ENCODE assay signal across 8 mouse cellular contexts in the genomic region with DNA sequence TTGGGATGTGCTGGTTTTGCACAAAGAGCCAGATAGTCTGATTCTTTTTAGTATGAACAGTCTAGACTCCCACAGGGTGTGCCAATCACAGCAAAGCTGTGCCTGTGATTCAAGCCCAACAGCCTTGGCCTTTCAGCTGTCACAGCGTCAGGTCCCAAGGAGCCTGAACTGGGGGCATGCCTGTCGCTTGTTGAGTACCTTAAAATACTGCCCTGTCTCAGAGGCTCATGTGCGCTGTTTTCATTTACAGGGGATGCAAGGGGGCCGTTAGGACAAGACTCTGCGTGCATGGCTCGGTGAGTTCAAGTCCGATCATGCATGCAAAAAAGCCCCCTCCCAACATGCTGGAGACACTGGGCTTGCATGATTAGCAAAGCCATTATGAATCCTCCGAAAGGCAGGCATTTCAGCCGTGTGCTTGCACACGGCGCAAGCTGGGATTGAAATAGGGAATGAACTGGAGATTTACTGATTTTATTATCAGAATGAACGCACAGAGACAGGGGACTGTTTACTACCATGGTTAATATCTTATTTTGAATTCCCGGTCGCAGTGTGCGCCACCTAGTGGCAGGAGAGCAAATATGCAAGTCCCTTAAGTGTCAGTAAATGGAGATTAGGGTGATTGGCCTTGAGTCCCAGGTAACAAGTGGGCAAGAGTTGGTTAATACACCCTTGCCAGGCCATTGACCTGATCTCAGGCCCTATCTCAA.
DNase-seq lines count a peak whose midpoint lies in the region; ATAC-seq and TF ChIP-seq lines count a peak whose summit lies in the region.

No protein-coding gene starts in this region.

- no peaks in the 10 kb centered on the region for H3K9me3 ChIP-seq in intestine, embryonic 15.5 days
- no peaks in the 10 kb centered on the region for H3K9me3 ChIP-seq in limb, embryonic 14.5 days (ENCODE audit: control insufficient read depth, low read length)

- H3K27ac ChIP-seq in intestine, embryonic 15.5 days, result no peak overlapping the region
- H3K27ac ChIP-seq in limb, embryonic 14.5 days (replicated peaks; ENCODE audit: low read depth, low read length), result no peak overlapping the region

- no peak overlapping the region for H3K4me3 ChIP-seq in intestine, embryonic 15.5 days (replicated peaks)
- no peak overlapping the region for H3K4me3 ChIP-seq in limb, embryonic 14.5 days (replicated peaks; ENCODE audit: low read length)

- H3K36me3 ChIP-seq in intestine, embryonic 15.5 days, result no peaks in the 10 kb centered on the region
- H3K36me3 ChIP-seq in limb, embryonic 14.5 days (ENCODE audit: control insufficient read depth, insufficient read depth, low read length), result no peaks in the 10 kb centered on the region

- peak; percentile 34; the same call in 1 of the 2 replicates for ATAC-seq in intestine, embryonic 15.5 days
- no peak for ATAC-seq in limb, embryonic 14.5 days (ENCODE audit: low FRiP score, low read depth)

- H3K27me3 ChIP-seq in intestine, embryonic 15.5 days (replicated peaks), result no peaks in the 10 kb centered on the region
- no peaks in the 10 kb centered on the region for H3K27me3 ChIP-seq in limb, embryonic 14.5 days (ENCODE audit: control insufficient read depth, insufficient read depth, low read length)

- H3K9ac ChIP-seq in intestine, embryonic 15.5 days, result no peak overlapping the region
- no peak overlapping the region for H3K9ac ChIP-seq in limb, embryonic 14.5 days (ENCODE audit: low read depth, low read length, severe bottlenecking)

- H3K4me1 ChIP-seq in intestine, embryonic 15.5 days (replicated peaks), result 0 out of 2 replicates have a peak, but pooled peaks cover 3% of the 10 kb centered on the region
- H3K4me1 ChIP-seq in limb, embryonic 14.5 days (ENCODE audit: control insufficient read depth, insufficient read depth, low read length), result no peaks in the 10 kb centered on the region

- no peak for TF ChIP-seq POLR2A in limb, embryonic 14.5 days (IDR thresholded peaks at IDR 0.05; ENCODE audit: borderline replicate concordance, extremely low read depth, insufficient read depth, insufficient read length)

- 31% methylated on average over 15 of the region's 15 CpGs for WGBS in intestine, embryonic 15.5 days
- WGBS in limb, embryonic 14.5 days, result 33% methylated on average over 15 of the region's 15 CpGs

- DNase-seq in 416B (ENCODE audit: low read depth) (peak; percentile 38), NIH3T3 (ENCODE audit: low read depth) (peak; percentile 86)
- DNase-seq in cerebellum, postnatal 14 days, result peak; percentile 68 to 77
- peak; percentile 35 to 38 for DNase-seq in frontal cortex, postnatal 36 days (ENCODE audit: low spot score in 2 of 2)
- DNase-seq in limb, embryonic 14.5 days (ENCODE audit: low spot score), result no peak
- peak; percentile 59 for DNase-seq in naive thymus-derived CD4-positive, alpha-beta T cell, adult 2 months (ENCODE audit: low read depth)
- peak; percentile 26 for DNase-seq in testis, postnatal 14 days (ENCODE audit: low spot score)

- H3K4me2 ChIP-seq in intestine, embryonic 15.5 days (replicated peaks), result peak overlapping the region; percentile 27
- H3K4me2 ChIP-seq in limb, embryonic 14.5 days (replicated peaks; ENCODE audit: low read depth, low read length, severe bottlenecking), result peak overlapping the region; percentile 29; the same call in 1 of the 2 replicates
